Mouse (Mus musculus) regulatory T cell (primary cell): ENCODE results near the gene Ndufa6.

ENCODE experiments used
- in situ Hi-C: fragments of 300-600 bp; cut with MboI, MseI; formaldehyde crosslinking; loops from one replicate; pipeline ENCODE4 v1.15.1; 2025; ENCODE audit warnings: high pct_unique_total_duplicates

Gene Ndufa6

DNA sequence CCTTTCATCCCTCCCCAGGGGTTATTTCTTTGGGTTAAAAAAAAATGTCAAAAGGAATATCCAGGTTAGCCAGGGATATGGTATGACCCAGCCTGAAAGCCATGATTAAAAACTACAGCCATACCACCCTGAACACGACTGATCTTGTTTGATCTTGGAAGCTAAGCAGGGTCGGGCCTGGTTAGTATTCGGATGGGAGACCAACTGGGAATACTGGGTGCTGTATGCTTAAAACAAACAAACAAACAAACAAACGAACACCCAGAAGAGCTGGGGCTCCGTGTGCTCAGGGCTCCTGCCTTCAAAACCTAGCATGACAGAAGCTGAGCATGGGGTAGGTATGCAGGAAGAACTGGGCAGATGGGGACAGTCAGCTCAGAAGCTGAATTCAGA is 11.6 kb downstream of the Ndufa6 start:
- in situ Hi-C loops = no loop called here

DNA sequence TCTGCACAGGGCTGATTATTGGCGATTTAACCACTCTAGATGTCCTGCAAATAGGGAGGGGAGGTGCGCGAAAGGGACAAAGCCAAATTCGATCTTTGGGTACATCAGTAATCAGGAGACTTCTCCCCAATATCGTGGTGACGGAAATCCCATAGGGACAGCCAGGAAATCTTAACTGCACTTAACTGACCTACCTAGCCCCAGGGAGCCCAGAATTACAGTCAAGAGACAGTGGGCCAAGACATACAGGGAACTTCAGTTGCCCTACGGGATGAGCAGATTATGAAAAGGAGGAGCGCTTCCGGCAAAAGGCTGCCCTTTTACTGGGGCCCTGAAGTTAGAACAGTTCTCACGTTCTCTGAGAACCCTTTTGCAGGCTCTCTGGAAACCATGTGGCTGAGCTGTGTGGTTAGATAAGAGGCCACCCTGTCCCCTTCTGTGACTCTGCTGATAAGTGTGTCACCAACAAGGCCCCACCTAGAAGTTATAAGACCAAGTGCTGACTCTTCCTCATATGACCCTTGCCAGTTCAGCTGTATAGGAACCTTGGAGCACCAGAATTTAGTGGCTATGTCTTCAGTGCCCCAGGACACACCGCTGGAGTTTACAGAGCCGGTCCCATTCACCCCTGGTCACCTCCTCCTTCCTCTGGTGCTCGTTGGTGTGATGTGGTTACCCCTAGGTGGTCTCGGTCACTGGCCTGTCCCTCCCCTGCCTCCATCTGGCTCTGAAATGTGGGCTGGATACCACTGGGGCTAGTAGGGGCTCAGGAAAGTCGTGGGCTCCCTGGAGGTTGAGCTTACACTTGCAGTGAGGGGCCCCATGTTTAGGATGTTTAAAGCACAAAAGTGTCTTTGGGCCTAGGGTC is 12.2 kb downstream of the Ndufa6 start:
- in situ Hi-C loops = no loop called here

DNA sequence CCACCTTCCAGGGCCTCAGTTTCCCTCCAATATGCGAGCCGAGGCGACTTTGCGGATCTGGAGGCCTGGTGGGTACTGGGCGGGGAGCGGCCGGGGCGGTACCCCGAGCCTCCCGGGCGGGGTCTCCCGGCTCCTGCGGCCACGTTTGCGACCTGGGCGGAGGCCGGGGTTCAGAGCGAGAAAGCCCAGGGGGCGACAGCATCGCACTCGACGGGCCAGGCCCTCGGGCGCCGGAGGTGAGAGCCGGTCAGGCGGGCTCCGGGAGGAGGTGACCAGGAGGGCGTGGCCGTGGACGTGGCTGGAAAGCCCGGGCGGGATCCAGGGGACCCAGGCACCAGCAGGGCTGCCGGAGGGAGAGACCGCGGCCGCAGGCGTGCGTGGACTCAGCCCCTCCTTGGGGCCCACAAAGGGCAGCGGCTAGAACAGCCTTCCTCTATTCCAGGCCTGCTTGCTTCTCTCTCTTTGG is 13.1 kb downstream of the Ndufa6 start:
- in situ Hi-C loops = no loop called here

DNA sequence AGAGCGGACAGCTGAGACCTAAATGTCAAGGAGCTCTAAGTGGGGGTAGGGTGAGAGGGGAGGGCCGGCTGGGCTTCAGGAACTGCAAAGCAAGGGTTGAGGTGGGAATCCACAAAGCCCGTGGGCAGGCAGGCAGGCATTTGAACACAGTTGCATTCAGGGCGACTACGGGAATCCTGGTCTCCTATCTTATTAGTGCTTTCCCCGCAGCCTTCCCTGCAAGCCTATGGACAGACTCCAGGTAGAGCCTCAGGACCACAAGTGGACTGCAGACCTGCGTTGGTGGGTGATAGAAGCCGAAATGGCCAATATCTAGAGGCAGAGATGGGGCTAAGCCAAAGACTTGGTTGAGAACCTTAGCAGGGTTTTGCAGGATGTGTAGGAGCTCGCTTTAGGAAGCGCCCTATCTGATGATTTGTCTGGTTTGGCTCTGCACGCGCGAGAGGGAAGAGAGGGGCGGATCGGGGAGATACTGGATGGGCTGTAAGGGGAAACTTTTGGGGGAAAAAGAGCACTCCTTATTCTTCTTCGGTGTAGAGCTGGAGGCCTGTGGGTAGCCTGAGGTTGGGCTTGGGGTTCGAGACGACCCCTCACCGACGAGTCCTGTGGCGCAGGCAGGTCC is 13.6 kb downstream of the Ndufa6 start:
- in situ Hi-C loops = no loop called here

DNA sequence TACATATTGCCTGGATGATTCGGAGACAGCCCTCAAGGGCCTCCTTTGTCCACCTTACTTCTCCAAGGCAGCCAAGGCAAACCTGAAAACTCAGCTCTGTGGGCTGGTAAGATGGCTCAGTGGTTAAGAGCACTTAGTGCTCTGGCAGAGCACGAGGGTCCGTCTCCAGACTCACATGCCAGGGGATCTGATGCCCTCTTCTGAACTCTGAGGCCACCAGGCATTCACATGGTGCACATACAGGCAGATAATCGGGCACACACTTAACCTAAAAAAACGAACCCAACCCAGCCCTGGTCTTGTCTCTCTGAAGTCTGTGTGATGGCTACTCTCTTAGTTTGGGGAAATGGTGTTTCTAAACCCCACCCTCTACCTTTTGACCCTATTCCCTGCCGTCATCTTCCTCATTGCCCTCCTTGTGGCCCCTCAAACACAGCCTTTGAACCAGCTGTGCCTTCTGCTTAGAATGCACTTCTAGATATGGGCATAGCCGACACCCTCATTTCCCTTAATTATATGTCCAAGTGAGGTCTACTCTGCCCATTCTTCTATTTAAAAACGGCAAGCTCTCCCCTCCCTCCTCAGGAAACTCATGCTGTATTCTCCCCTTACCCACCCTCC is 14.4 kb downstream of the Ndufa6 start:
- in situ Hi-C loops = no loop called here

DNA sequence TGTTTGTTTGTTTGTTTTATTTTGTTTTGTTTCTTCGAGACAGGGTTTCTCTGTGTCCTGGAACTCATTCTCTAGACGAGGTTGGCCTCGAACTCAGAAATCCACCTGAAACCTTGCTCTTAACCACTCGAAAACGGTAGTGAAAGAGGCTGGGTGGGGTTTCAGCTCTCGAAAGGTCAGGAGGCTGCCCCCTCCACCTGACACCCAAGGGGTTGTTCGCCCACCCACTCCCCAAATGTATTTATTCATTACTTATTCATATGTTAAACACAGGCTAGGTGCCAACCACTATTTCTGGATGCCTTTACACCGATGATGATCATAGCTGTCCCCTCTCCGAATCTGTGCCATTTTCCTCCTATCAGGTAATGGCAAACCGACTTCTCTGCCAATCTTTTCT is 15.0 kb downstream of the Ndufa6 start:
- in situ Hi-C loops = no loop called here

DNA sequence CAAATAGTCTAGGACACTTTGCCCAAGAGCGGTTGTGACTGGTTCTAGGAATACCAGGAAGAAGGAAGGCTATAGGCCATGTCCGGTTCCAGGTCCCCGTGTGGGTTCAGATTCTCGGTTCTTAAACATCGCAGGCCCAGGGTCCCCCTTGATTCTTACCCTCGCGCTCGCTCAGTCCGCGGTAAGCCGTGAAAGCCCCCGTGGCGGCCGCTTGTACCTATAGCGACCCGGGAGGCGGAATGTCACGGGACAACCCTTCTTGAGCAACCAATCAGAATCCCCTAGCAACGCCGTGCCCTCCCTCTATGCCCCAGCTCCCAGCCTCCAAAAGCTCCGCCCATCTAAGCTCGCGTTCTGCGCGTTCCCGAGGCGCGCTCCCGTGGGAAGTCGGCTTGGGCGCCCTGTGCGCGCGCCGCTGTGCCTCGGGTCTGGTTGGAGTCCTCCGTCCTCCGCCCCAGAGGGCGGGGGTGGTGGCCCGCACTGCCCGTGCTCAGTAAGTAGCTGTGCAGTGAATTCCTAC is 15.5 kb downstream of the Ndufa6 start, which contains the start of the genes Naga, Pheta2 and Smdt1:
Gene Naga, minus strand, starts transcription at position 333 of the 520 bp plus-strand sequence.
Gene Pheta2, plus strand, starts transcription at position 350 of the 520 bp plus-strand sequence.
Gene Smdt1, plus strand, starts transcription at position 367 of the 520 bp plus-strand sequence.
- in situ Hi-C loops = no loop called here

DNA sequence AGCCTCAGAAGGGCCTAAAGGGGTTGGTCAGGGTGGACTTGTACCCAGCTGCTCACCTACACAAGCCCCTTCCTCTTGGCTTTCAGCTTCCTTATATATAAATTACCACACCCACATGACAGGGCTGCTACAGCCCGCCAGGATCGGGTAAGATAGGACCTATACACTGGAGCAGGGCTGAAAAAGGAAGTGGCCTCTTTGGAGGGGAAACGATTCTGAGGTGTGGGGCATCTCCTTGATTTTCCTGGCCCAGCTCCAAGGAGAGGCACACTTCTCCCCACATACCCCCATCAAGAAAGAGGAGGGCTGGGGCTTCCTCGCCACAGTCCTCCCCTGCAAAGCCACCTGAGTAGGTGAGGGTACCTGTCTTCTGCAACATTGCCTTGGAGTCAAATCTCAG is 16.2 kb downstream of the Ndufa6 start:
- in situ Hi-C loops = no loop called here

DNA sequence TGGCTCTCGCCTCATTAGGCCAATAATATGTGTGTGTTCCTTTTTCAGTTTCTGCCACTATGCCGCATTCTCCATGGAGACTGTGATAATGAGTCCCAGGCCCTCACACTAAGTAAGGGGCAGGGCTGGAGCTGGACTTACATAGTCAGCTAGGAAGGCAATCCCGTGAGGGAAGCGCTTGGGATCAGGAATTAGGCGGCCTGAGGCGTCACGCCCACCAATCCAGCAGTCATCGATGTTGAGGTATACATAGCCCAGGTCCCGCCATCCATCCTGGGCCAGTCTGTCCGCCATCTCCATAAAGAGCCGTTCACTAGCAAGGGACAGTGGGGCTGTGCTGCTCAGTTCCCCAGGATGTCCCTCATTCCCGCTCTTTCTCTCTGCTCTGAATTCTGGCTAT is 17.5 kb downstream of the Ndufa6 start:
- in situ Hi-C loops = no loop called here

DNA sequence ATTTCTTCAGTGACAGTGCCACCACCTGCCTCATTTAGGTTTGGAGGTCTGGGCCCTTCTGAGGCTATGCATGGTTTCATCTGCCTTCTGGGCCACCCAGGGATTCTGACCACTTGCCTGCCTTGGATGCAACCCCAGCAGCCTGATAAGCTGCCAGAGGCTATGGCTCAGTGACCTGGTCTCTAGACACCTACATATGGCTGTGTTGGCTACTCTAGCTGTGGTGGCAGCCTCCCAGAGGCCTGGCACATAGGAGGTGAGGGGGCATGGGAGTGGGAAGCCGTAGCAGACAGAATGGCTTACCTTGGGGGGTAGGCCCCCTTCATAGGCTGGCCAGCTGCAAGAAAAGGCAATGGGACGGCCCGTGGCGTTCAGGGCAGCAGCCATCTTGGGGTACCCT is 18.9 kb downstream of the Ndufa6 start:
- in situ Hi-C loops = no loop called here

DNA sequence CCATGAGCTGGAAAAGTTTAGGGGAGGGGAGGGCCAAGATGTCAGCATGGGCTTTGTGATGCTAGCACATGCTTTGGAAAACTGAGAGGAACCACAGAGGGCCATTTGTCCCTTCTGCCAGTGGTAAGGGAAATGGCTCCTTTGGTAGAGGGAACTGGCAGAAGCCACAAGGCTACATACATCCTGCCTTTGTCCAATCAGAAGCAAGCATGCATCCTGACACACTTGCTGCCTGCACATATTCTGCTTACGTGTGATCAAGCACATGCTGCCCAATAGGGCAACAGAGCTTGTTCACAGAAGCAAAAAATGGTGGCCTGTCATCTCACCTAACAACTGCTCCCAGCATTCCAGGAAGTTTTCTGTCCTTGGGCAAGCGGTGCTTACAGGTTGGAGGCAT is 28.7 kb downstream of the Ndufa6 start:
- in situ Hi-C loops = no loop called here

DNA sequence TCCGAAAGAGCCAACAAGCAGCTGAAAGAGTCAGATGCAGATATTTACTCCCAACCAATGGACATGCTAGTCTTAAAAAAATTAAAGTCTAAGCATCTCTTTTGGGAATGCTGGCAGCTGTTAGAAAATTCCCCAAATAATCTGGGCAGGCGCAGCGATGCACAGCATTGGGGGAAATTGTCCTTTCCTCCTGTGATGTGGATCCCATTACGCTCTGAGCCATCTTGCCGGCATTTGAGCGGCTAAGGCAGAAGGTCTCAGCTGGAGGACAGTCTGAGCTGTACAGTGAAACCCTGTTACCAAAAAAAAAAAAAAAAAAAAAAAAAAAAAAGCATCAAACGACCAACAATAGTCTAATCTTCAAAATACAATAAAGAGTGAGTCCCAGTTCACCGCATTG is 31.9 kb downstream of the Ndufa6 start:
- in situ Hi-C loops = no loop called here

DNA sequence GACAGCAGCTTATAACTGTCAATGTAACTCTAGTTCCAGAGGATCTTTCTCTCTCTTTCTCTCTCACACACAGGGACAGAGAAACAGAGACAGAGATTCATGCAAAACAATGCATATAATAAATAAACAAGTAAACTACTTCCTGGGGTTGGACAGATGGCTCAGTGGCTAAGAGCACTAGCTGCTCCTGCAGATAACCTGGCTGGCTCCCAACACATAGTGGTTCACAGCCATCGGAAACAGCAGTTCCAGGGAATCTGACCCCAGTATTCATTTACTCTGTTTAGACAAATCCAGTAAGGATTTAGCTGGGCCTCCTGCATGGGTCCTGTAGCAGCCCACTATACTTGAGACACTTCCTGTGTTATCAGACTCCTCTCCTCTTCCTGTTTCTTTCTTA is 34.5 kb downstream of the Ndufa6 start:
- in situ Hi-C loops = no loop called here

DNA sequence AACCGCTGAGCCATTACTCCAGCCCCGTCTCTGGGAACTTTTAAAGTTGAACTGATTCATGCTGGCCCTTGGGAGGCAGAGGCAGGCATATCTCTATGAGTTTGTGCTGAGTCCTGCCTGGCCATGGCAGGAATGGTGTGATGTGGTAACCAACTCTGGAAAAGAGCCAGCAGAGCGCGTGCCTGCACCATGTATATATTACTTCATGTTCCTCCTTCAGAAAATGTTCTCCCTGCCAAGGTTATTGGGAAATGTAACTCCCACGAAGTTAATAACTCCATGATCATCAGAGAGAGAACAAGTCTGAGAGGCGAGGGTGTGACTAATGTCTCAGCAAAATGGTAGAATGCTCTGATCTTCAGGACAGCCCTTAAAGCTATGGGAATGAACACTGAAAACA is 36.3 kb downstream of the Ndufa6 start:
- in situ Hi-C loops = no loop called here

DNA sequence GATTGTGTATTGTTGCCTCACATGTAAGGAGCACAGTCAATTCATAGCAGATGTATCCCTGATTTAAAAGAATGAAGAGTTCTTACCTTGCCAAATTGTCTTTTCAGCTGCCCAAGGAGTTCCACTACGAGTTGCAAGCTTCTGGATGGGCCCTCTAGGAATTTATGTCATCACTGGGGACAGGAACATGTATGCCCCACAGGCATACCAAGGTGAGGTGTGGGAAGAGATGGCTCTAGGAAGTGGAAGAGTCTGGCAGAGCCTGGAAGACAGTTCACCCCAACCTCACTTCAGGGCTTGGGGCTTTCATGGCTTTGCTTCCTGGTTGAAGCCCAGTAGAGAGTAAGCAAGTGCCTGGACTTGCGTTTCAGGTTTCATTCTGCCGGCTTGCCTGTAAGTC is 45.7 kb downstream of the Ndufa6 start:
- in situ Hi-C loops = no loop called here

DNA sequence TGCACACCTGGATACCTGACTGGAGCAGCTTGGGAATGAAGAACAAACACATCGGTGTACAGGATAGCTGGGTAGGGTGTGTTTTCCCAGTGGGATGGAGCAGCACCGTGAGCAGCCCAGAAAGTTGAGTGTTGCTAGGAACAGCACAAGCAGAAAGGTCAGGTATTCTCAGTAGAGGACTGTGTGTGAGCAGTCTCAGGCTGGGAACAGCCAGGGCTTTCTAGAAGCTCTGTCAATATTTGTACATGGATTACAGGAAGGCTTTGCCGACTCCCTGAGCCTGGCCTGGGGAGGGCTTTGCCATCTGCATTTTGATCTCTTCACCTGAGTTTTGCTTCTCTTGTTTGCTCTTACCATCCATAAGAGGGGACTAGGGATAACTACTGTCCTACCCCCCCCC is 47.0 kb downstream of the Ndufa6 start:
- in situ Hi-C loops = no loop called here
